Mouse (Mus musculus) myocyte (in vitro differentiated cells): ENCODE results near the gene Pin1rt1.
A peak's percentile ranks its signal among the peaks of the same experiment; 100 is the strongest.

Experiments used
- CEBPB ChIP-seq: IDR thresholded peaks from 2 replicates; pipeline ENCODE4 v1.6.1; 2011; ENCODE audit warnings: mild to moderate bottlenecking, moderate library complexity; ENCODE audit not compliant: poor library complexity, insufficient read depth, severe bottlenecking
- E2F4 ChIP-seq: IDR thresholded peaks from one replicate; pipeline ENCODE4 v1.6.1; 2011; ENCODE audit warnings: mild to moderate bottlenecking, control low read depth, moderate library complexity; ENCODE audit not compliant: insufficient read depth
- MAX ChIP-seq: IDR thresholded peaks from one replicate; pipeline ENCODE4 v1.6.1; 2011; ENCODE audit warnings: low read depth, mild to moderate bottlenecking, control low read depth
- MYOD1 ChIP-seq, 3 experiments: IDR thresholded peaks; one replicate each; pipeline ENCODE4 v1.6.1; 2011; ENCODE audit warnings: control low read depth in 2 of 3, low read depth in 2 of 3, mild to moderate bottlenecking in 2 of 3, moderate library complexity in 1 of 3; ENCODE audit not compliant: insufficient read length in 2 of 3, control insufficient read depth in 1 of 3
- MYOG ChIP-seq, 3 experiments: IDR thresholded peaks; one replicate each; pipeline ENCODE4 v1.6.1; 2011; ENCODE audit warnings: control low read depth in 2 of 3, low read depth in 2 of 3, mild to moderate bottlenecking in 2 of 3; ENCODE audit not compliant: insufficient read length in 2 of 3, control insufficient read depth in 1 of 3, insufficient read depth in 1 of 3
- POLR2A ChIP-seq: IDR thresholded peaks from one replicate; pipeline ENCODE4 v1.6.1; 2011; ENCODE audit warnings: low read depth, mild to moderate bottlenecking, control low read depth, moderate library complexity; ENCODE audit not compliant: insufficient read length
- POLR2AphosphoS2 ChIP-seq: IDR thresholded peaks from one replicate; pipeline ENCODE4 v1.6.1; 2011; ENCODE audit warnings: low read depth, control low read depth; ENCODE audit not compliant: insufficient read length
- SRF ChIP-seq: IDR thresholded peaks from one replicate; pipeline ENCODE4 v1.6.1; 2011; ENCODE audit warnings: low read depth; ENCODE audit not compliant: control insufficient read depth, insufficient read length
- TCF12 ChIP-seq: IDR thresholded peaks from one replicate; pipeline ENCODE4 v1.6.1; 2011; ENCODE audit warnings: mild to moderate bottlenecking, control low read depth; ENCODE audit not compliant: poor library complexity, insufficient read depth, severe bottlenecking
- USF1 ChIP-seq: IDR thresholded peaks from one replicate; pipeline ENCODE4 v1.6.1; 2011; ENCODE audit warnings: low read depth, mild to moderate bottlenecking, control low read depth, moderate library complexity

DNA sequence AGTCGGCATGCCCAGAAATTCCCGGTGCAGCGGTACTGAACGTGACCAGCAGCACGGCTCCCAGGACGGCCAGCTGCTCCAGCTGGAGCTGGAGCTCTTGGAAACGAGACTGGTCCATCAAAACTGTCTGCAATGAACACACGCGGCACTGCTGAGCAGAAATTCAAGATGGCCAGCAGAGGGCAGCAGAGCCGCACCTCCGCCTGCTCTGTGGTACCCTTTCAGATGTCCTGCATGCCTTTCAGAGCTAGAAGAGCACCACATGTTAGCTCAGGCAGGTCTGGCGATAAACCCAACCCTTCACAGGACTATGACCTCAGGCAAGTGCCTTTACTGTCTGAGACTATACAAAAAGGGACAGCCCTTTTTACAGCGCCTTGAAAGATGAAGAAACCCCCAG is 30.8 kb downstream of the Pin1rt1 start:
- TF ChIP-seq MYOD1 (IDR thresholded peaks at IDR 0.05; ENCODE audit: control insufficient read depth in 1 of 3, insufficient read length in 2 of 3, low read depth in 2 of 3), result peak in 1 of 3 experiments; percentile 8
- TF ChIP-seq CEBPB, result no peak
- no peak for TF ChIP-seq POLR2AphosphoS2
- no peak for TF ChIP-seq E2F4
- no peak for TF ChIP-seq MYOG (IDR thresholded peaks at IDR 0.05; ENCODE audit: control insufficient read depth in 1 of 3, insufficient read depth in 1 of 3, insufficient read length in 2 of 3, low read depth in 2 of 3)
- no peak for TF ChIP-seq MAX
- no peak for TF ChIP-seq USF1
- no peak for TF ChIP-seq SRF
- no peak for TF ChIP-seq POLR2A
- TF ChIP-seq TCF12, result no peak
